Mouse (Mus musculus) erythroblast, embryonic 14.5 days (primary cell): ENCODE results near the gene Zfr2.

Source experiments
- GATA1 ChIP-seq: IDR thresholded peaks from 2 replicates; pipeline ENCODE4 v1.6.1; 2012; ENCODE audit warnings: low read length, inconsistent platforms, mixed read lengths
- TAL1 ChIP-seq: IDR thresholded peaks from 3 replicates; pipeline ENCODE4 v1.6.1; 2012; ENCODE audit warnings: low read length, inconsistent platforms, mixed read lengths

DNA sequence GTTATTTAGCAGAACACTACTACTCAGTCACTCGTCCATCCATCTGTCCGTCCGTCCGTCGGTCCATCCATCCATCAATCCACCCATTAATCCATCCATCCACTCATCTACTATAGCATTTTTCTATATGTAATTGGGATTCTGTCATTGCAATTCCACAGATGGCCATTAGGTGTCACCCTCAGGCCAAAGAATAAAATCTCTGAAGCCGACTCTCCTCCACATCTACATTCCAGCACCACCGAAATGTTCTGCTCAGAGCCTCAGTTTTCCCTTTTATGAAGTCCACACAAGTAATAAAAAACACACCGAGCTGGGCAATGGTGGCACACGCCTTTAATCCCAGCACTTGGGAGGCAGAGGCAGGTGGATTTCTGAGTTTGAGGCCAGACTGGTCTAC is 34.7 kb upstream of the Zfr2 start:
- TF ChIP-seq GATA1 = no peak
- no peak for TF ChIP-seq TAL1
